Mouse (Mus musculus): ENCODE measurements around the gene Cend1.

Gene Cend1

DNA sequence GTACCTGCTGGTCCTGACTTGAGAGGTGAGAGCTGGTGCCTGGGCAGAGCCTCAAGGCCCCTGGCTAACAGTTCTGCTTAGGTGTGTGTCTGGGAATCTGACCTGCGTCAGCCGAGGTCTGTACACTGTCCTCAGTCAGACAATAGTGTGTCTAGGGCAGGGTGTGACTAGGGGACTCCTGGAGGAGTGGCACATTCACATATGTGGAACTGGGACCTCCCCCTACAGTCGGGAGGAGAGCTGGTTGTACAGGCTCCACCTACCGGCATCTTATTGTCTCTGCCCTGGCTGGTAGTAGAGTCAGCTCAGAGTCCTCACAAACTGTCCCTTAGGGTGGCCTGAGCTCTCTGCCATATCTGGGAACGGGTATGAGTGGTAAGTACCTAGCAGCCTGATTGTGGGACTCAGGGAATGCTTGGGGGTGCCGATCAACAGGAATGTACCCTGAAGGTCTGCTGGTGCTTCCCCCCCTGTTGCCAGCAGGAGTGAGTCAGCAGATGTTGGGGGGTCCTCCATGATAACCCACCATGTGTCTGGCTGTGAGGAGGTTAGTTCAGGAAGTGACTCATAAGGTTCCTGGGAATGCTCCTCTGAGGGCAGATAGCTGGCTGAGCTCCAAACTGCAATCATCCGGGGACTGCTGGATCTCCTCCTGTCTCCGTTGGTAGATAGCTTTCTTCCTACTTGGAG, 39.4 kb upstream of the Cend1 start:
- POLR2A ChIA-PET: interaction anchor here (0.5 to 38.4 kb wide), 72 partner anchors 1 to 628 kb away, joined by 3 to 944 read pairs (median 4); partner anchors contain the start of genes Cracr2b (in 3 of the 4), Pnpla2 (in 3 of the 4), Rplp2 (in 3 of the 4) and Cd151 (in 2 of the 4)
- CTCF ChIA-PET: interaction anchor here (0.5 to 3.8 kb wide), 34 partner anchors 8 to 655 kb away, joined by 3 to 46 read pairs (median 4); partner anchors contain the start of genes Chid1 (in 1 of the 4), Cracr2b (in 1 of the 4), Pidd1 (in 1 of the 4) and Pnpla2 (in 1 of the 4)

DNA sequence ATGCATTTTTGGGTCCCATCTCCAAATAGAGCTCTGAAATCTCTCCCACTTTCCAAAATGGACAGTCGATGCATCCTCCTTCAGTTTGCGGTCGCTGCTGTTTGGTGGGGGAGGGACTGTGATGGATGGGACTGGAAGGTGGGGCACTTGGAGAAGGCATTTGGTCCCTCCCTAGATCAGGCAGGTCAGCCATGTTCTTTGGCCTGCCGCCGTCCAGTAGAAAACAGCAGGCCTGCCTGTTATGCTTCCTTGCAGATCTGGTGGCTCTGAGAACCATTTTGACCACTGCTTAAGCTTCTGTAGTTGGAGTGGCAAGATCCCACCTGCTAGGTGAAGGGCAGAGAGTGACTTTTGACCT, 38.9 kb upstream of the Cend1 start:
- ChIA-PET CTCF (interaction anchor here (0.6 to 3.8 kb wide), 25 partner anchors 8 to 243 kb away, joined by 3 to 46 read pairs (median 5); partner anchors contain the start of genes Chid1 (in 1 of the 4), Cracr2b (in 1 of the 4), Pidd1 (in 1 of the 4) and Pnpla2 (in 1 of the 4)), POLR2A (interaction anchor here (0.5 to 38.4 kb wide), 64 partner anchors 1 to 627 kb away, joined by 3 to 944 read pairs (median 4); partner anchors contain the start of genes Cracr2b (in 3 of the 4), Pnpla2 (in 3 of the 4), Rplp2 (in 3 of the 4) and Cd151 (in 2 of the 4))

DNA sequence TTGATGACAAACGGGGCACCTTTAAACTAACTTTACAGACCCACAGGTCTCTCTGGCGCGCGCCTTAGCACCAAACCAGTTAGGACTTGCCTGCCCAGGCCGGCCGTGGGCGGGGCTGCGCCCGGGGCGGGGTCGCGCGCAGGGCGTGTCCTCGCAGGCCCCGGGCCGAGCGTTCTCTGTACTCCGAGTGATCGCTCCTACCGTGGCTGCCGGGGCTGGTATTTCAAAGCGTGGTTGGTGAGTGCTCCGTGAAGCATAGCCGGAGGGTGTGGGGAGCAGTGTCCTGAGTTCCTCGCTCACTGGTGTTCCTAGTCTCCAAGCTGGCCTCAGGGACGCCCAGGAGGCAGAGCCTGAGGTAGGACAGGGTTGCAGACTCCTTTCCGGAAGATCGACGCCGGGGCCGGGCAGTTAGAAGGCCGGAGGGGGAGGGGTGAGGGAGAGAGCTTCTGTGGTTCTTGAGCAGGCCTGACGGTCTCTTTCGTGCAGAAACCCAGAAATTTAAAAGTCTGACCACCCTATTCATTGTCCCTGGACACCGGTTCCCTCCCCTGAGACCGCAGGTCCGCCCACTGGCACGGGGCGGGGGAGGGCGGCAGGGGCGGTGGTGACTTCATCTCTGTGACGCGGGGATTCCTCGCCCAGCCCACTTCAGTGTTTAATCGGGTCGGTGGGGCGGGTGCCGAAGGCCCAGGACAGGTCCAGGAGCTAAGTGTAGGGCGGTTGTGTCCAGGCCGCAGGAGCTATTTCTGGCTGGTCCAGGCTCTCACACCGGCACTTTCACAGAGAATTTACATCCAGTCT, 38.1 kb upstream of the Cend1 start, which contains the start of gene Cd151:
Gene Cd151 (plus strand): TSS at position 163 of the 801 bp plus-strand sequence.
- POLR2A ChIA-PET: interaction anchor here (0.6 to 38.4 kb wide), 40 partner anchors 0 to 615 kb away, joined by 3 to 944 read pairs (median 6); partner anchors contain the start of genes Pnpla2 (in 4 of the 4), Rplp2 (in 4 of the 4), Cracr2b (in 3 of the 4) and Cd151 (in 2 of the 4)

DNA sequence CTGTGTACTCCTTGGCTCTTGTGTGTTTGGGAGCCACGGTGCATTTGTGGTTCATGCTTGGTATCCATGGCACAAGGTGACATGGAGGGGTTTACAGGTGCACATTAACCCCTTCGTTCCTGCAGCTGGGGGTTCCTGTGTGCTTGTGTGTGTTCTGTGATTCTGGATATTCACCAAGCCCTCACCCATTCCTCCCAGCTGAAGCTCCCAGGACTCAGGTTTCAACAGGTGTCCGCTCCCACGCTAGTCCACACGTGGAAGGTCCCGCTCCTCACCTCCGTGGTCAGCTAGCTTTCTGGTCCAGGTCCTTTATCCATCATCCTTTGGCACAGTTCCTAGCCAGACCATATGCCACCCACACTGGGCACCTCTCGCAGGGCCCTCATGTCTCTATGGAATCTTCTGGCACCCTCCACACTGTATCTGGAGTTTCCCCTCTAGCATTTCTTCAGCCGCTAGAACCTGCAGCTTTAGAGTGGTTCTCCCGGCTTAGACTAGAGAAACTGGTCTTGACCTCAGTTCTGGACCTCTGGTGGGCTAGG, 37.4 kb upstream of the Cend1 start:
- ChIA-PET CTCF (interaction anchor here in 3 of 4 experiments (0.6 to 3.3 kb wide), 10 partner anchors 8 to 75 kb away, joined by 3 to 22 read pairs (median 4); partner anchors contain the start of genes Pnpla2 (in 1 of the 3) and Taldo1 (in 1 of the 3)), POLR2A (interaction anchor here (0.6 to 38.4 kb wide), 19 partner anchors 1 to 122 kb away, joined by 3 to 944 read pairs (median 6); partner anchors contain the start of genes Rplp2 (in 4 of the 4), Pnpla2 (in 3 of the 4), Cd151 (in 2 of the 4) and Cend1 (in 2 of the 4))

More for the DNA sequence above, 38.1 kb upstream of the Cend1 start, which contains the start of gene Cd151:
- CTCF ChIA-PET: interaction anchor here in 3 of 4 experiments (0.6 to 3.8 kb wide), 15 partner anchors 8 to 189 kb away, joined by 3 to 46 read pairs (median 5); partner anchors contain the start of genes Chid1 (in 1 of the 3), Cracr2b (in 1 of the 3), Pidd1 (in 1 of the 3) and Pnpla2 (in 1 of the 3)

DNA sequence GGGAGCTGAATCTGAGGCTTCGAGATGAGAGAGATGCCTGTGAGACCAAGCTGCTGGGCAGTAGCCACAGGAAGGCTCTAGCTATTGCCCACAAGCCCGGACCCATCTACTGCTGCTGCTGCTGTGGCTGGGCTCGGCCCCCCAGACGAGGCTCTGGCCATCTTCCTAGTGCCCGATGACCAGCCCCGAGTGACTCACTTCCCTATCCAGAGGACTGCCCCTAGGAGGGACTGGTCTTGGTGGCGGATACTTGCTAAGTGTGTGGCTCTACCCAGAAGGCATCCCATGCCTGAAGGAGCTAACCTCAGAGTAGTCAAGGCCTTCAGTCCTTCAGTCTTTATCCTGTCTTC, 36.7 kb upstream of the Cend1 start:
- POLR2A ChIA-PET: interaction anchor here (0.7 to 38.4 kb wide), 19 partner anchors 1 to 92 kb away, joined by 3 to 944 read pairs (median 5); partner anchors contain the start of genes Pnpla2 (in 3 of the 4), Polr2l (in 3 of the 4), Tspan4 (in 3 of the 4) and Cd151 (in 2 of the 4)
- CTCF ChIA-PET: interaction anchor here in 2 of 4 experiments (1.0 to 1.7 kb wide), 6 partner anchors 11 to 71 kb away, joined by 3 to 10 read pairs (median 4); partner anchors contain the start of gene Pnpla2 (in 1 of the 2)

DNA sequence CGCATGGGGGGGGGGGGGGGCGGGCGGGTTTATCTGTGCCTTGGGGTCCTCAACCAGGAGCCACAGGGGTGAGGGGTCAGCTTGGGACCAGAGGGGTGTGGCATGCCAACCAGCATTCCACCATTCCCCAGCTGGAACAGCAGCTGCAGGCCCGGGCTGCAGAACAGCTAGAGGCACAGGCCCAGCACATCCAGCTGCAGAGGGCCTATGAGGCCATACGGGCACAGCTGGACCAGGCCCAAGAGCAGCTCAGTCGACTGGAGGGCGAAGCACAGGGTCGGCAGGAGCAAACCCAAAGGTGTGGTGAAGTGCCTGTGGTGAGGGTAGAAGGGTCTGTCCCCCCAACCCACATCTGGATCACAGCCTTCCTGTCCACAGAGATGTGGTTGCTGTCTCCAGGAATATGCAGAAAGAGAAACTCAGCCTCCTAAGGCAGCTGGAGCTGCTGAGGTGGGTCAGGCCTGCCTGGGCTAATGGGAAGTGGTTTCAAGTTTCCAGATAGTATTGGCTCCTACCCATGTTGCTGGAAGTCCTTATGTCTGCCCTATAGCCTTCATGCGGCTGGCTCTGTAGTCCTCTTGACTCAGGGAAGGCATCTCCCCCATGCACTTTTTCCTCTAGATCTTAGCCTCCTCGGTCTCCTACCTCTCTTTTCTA, 36.2 kb upstream of the Cend1 start:
- ChIA-PET POLR2A (interaction anchor here in 3 of 4 experiments (0.6 to 38.4 kb wide), 27 partner anchors 2 to 366 kb away, joined by 3 to 944 read pairs (median 5); partner anchors contain the start of genes Polr2l (in 3 of the 3), Tspan4 (in 3 of the 3), Cd151 (in 2 of the 3) and Cracr2b (in 2 of the 3)), CTCF (interaction anchor here in 3 of 4 experiments (0.6 to 1.7 kb wide), 18 partner anchors 10 to 242 kb away, joined by 3 to 12 read pairs (median 4); partner anchors contain the start of genes Eps8l2 (in 1 of the 3), Pnpla2 (in 1 of the 3), Polr2l (in 1 of the 3) and Tspan4 (in 1 of the 3))

DNA sequence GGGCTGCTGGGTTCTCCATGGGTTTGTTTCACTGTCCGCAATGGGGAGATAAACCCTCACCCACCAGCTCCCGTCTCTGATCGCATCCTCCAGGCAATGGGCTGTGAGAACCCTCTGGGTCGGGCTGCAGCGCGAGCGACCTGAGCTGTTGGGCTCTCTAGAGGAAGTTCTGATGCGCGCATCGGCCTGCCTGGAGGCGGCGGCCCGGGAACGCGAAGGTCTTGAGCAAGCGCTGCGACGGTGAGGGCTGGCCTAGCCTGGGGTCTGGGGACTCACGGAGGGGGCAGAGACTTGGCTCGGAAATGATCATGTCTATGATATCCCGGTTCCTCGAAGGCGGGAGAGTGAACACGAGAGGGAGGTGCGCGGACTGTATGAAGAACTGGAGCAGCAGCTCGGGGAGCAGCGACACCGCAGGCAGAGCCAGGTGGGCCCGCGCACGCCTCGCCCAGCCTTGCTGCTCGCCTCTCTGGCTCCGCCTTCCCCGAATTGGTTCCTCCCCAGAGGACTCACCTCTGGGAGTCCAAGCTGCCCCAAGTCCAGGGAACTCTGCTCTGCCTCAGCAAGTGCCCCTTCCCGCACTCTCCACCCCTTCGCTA, 35.4 kb upstream of the Cend1 start:
- ChIA-PET POLR2A (interaction anchor here (0.6 to 38.4 kb wide), 27 partner anchors 3 to 365 kb away, joined by 3 to 944 read pairs (median 4); partner anchors contain the start of genes Cd151 (in 2 of the 4), Cracr2b (in 2 of the 4), Pidd1 (in 2 of the 4) and Pnpla2 (in 2 of the 4)), CTCF (interaction anchor here in 3 of 4 experiments (0.5 to 1.7 kb wide), 19 partner anchors 9 to 241 kb away, joined by 3 to 12 read pairs (median 4); partner anchors contain the start of genes Eps8l2 (in 1 of the 3), Pnpla2 (in 1 of the 3), Polr2l (in 1 of the 3) and Tspan4 (in 1 of the 3))

GRCm38 (mm10) chr7:141463824-141464602, 34.7 kb upstream of the Cend1 start:
- CTCF ChIA-PET: interaction anchor here in 3 of 4 experiments (0.5 to 2.1 kb wide), 12 partner anchors 8 to 55 kb away, joined by 3 to 5 read pairs (median 4); partner anchors contain the start of genes Polr2l (in 1 of the 3) and Tspan4 (in 1 of the 3)
- POLR2A ChIA-PET: interaction anchor here (0.5 to 38.4 kb wide), 22 partner anchors 3 to 416 kb away, joined by 3 to 944 read pairs (median 5); partner anchors contain the start of genes Polr2l (in 3 of the 4), Tspan4 (in 3 of the 4), Cd151 (in 2 of the 4) and Cracr2b (in 2 of the 4)

DNA sequence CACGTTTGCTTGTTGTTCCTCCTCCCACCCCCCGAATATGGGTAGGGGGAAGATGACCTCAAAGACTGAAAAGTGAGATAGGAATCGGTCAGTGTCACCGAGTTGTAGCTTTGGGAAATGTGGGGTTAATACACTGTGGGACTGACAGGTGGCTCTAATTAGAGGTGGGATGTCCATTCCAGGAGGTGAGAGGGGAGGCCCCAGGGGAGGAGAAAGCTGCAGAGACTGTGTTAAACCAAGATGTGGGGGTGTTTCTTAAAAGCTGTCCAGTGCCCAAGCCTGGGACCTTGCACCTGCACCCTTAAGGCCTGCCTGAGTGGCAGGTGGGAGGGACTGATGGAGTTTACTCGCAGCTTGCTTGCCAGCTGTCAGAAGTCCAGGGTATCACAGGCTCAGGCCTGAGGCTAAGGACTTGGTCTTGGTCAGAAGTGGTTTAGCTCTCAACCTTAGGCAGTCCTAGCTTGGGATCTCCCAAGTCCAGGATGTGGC, 33.1 kb upstream of the Cend1 start:
- ChIA-PET CTCF (interaction anchor here in 3 of 4 experiments (0.6 to 2.1 kb wide), 8 partner anchors 14 to 1413 kb away, joined by 3 to 11 read pairs (median 4); partner anchors contain the start of genes Msx3 (in 1 of the 3), Rplp2 (in 1 of the 3) and Sct (in 1 of the 3)), POLR2A (interaction anchor here (0.5 to 38.4 kb wide), 17 partner anchors 3 to 911 kb away, joined by 3 to 944 read pairs (median 6); partner anchors contain the start of genes Polr2l (in 4 of the 4), Tspan4 (in 4 of the 4), Cd151 (in 2 of the 4) and Cracr2b (in 2 of the 4))

- CTCF ChIA-PET: interaction anchor here (0.7 to 2.2 kb wide), 12 partner anchors 10 to 394 kb away, joined by 3 to 11 read pairs (median 5); partner anchors contain the start of genes Rplp2 (in 1 of the 4), Sct (in 1 of the 4) and Taldo1 (in 1 of the 4)
- POLR2A ChIA-PET: interaction anchor here (0.5 to 38.4 kb wide), 16 partner anchors 3 to 912 kb away, joined by 3 to 944 read pairs (median 8); partner anchors contain the start of genes Polr2l (in 4 of the 4), Tspan4 (in 4 of the 4), Rplp2 (in 3 of the 4) and Cd151 (in 2 of the 4)
These were observed 32.4 kb upstream of the Cend1 start for GRCm38 (mm10) chr7:141461521-141462332.

- ChIA-PET POLR2A (interaction anchor here (0.6 to 38.4 kb wide), 21 partner anchors 1 to 245 kb away, joined by 3 to 944 read pairs (median 4); partner anchors contain the start of genes Rplp2 (in 3 of the 4), Cd151 (in 2 of the 4), Cracr2b (in 2 of the 4) and Pidd1 (in 2 of the 4)), CTCF (interaction anchor here in 3 of 4 experiments (0.6 to 3.8 kb wide), 12 partner anchors 8 to 69 kb away, joined by 3 to 27 read pairs (median 4); partner anchors contain the start of gene Taldo1 (in 1 of the 3))
These were observed 31.3 kb upstream of the Cend1 start, which contains the start of gene Cracr2b for GRCm38 (mm10) chr7:141460391-141461113. Gene Cracr2b, plus strand, starts transcription at chr7:141461094.

DNA sequence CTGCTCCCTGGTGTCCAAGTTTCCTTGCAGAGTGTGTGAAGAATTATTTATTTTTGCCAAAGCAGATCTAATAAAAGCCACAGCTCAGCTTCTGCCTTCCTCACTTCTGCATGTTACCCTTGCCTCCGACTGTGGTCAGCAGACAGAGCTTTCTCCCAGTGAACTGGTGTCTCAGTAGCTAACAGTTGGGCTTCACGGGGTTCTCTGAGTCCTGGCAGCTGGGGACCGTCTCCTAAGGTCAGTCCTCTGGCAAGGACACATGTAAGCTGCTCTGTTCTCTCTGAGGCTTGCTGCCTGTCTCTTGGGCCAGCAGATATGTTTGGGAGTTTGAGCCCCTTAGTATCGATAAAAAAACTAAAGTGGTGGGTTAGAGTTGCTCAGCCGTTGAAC, 30.7 kb upstream of the Cend1 start:
- CTCF ChIA-PET: interaction anchor here in 3 of 4 experiments (0.7 to 3.8 kb wide), 12 partner anchors 9 to 122 kb away, joined by 3 to 27 read pairs (median 6); partner anchors contain the start of genes Eps8l2 (in 1 of the 3) and Taldo1 (in 1 of the 3)
- POLR2A ChIA-PET: interaction anchor here (0.6 to 38.4 kb wide), 20 partner anchors 1 to 245 kb away, joined by 3 to 944 read pairs (median 5); partner anchors contain the start of genes Cd151 (in 2 of the 4), Cracr2b (in 2 of the 4), Pidd1 (in 2 of the 4) and Pnpla2 (in 2 of the 4)
